Mouse (Mus musculus) liver, embryonic 12.5 days (tissue): Measurements from ENCODE around the gene Dtl. TPM values are rescaled to one million over a fixed set of nuclear protein-coding genes. Genes with fewer than 3 reads are reported as not detected.

Source experiments
- ATAC-seq: fragments of 200-750 bp; cut with Nextera tagmentation; 2 replicates; pipeline ENCODE4 v1.8.0; 2017; ENCODE audit warnings: moderate number of reproducible peaks, mild to moderate bottlenecking, moderate library complexity
- H3K27ac ChIP-seq: fragments of 300-500 bp; sonication (generic); 2 replicates; pipeline ENCODE4 v1.5.1; 2016; ENCODE audit warnings: mild to moderate bottlenecking
- H3K27me3 ChIP-seq: fragments of 300-500 bp; sonication (generic); replicated peaks from 2 replicates; pipeline ENCODE4 v1.6.1; 2016; ENCODE audit warnings: mild to moderate bottlenecking, moderate library complexity
- H3K36me3 ChIP-seq: fragments of 300-500 bp; sonication (generic); 2 replicates; pipeline ENCODE4 v1.6.1; 2016; ENCODE audit warnings: mild to moderate bottlenecking, moderate library complexity
- H3K4me1 ChIP-seq: fragments of 300-500 bp; sonication (generic); 2 replicates; pipeline ENCODE4 v1.6.1; 2016
- H3K4me2 ChIP-seq: fragments of 300-500 bp; sonication (generic); 2 replicates; pipeline ENCODE4 v1.6.1; 2016; ENCODE audit warnings: mild to moderate bottlenecking, moderate library complexity
- H3K4me3 ChIP-seq: fragments of 300-500 bp; sonication (generic); 2 replicates; pipeline ENCODE4 v1.5.1; 2016; ENCODE audit warnings: mild to moderate bottlenecking, moderate library complexity
- H3K9ac ChIP-seq: fragments of 300-500 bp; sonication (generic); 2 replicates; pipeline ENCODE4 v1.6.1; 2016; ENCODE audit warnings: mild to moderate bottlenecking, moderate library complexity
- H3K9me3 ChIP-seq: fragments of 300-500 bp; sonication (generic); replicated peaks from 2 replicates; pipeline ENCODE4 v1.6.1; 2016; ENCODE audit warnings: mild to moderate bottlenecking, moderate library complexity
- WGBS: fragments of 180-500 bp; shearing (Covaris S2); methylation state at CpG from one replicate; pipeline ENCODE4 v1.1.7; 2016; ENCODE audit not compliant: insufficient replicate concordance; 5-methylcytosine and 5-hydroxymethylcytosine counted together
- polyA plus RNA-seq: library from polyadenylated mRNA; unstranded; fragments of >200 nt; fragmentation: Nextera tagmentation; extraction: Ambion mirVana; gene quantifications from 2 replicates; pipeline ENCODE4 v1.2.1, GENCODE M21; 2016

The Dtl gene
- 59.6 and 60.2 TPM in 2 replicates for polyA plus RNA-seq

DNA sequence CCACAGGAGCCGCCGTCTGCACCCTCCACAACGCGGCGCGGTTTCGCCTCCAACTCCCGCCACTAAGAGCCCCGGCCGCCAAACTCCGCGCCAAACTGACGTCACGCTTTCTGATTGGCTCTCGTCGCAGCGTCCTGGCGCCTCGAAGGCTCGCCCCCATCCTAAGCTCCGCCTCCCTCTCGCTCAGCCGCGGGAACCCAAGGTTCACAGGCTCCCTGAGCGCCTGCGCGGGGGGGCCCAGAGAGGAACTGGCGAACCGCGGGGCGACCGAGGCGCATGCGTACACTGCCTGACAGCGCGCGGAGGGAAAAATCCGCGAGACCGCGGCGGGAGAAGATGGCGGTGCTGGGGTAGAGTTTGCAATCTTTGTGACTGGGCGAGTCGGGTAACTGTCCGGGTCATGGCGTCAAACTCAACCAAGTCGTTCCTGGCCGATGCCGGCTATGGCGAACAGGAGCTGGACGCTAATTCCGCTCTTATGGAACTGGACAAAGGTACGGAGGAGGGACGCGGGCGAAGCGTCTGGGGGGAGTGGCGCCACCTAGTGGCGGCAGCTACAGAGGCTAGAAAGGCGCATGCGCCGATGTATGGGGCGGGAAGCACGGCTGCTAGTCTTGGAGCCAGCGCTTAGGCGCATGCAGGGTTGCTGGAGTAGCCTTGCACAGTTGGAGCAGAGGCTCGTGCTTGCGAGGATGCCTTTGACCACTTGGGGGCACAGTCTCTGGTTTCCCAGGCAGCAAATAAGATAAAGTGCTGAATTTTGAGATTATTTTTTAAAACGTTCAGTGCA is at the start of gene Dtl, which contains the start of gene Ints7:
Dtl (minus strand) TSS at position 87 of the 790 bp plus-strand sequence.
Ints7 (plus strand) TSS at position 179 of the 790 bp plus-strand sequence.
- H3K4me1 ChIP-seq: peaks cover 54% of the 10 kb centered on the region
- H3K36me3 ChIP-seq: peaks cover 47% of the 10 kb centered on the region
- peak within 1 kb of the TSS; percentile 85 for H3K4me3 ChIP-seq
- ATAC-seq: peak; percentile 97
- peak within 1 kb of the TSS; percentile 84 for H3K4me2 ChIP-seq
- peak within 1 kb of the TSS; percentile 87 for H3K27ac ChIP-seq
- no peaks in the 10 kb centered on the region for H3K9me3 ChIP-seq
- H3K27me3 ChIP-seq: no peaks in the 10 kb centered on the region
- H3K9ac ChIP-seq: peak within 1 kb of the TSS; percentile 84
- under 1% methylated on average over 70 of the region's 70 CpGs for WGBS

- 0 out of 2 replicates have a peak, but pooled peaks cover 7% of the 10 kb centered on the region for H3K4me1 ChIP-seq
- no peak for ATAC-seq
These were observed 49.7 kb upstream of the Dtl start for GRCm38 (mm10) chr1:191625026-191625425.

DNA sequence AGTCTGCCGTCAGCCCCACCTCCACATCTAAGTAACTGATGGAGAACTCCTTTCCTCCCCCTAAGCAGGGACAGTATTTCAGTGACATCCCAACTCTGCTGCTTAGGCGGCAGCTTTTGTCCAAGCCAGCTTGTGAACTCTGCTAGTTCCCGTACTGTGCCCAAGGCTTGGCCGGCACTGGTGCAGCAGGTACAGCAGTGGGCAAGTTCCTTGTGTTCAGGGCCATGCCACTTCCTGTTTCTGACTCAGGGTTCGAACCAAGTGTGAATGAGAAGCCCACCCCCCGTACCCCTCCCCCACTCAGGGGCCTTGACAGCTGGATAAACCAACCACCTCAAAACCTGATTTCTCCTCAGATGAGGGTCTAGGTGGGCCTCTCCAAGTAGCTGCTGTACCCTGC is 49.1 kb upstream of the Dtl start:
- Histone ChIP-seq H3K36me3 (peaks cover 35% of the 10 kb centered on the region), H3K9ac (no peak overlapping the region), H3K27ac (no peak overlapping the region), H3K4me3 (no peak overlapping the region), H3K9me3 (no peaks in the 10 kb centered on the region), H3K27me3 (no peaks in the 10 kb centered on the region), H3K4me2 (no peak overlapping the region), H3K4me1 (0 out of 2 replicates have a peak, but pooled peaks cover 7% of the 10 kb centered on the region)
- WGBS: 44% methylated on average over 6 of the region's 6 CpGs
- ATAC-seq: no peak

More at GRCm38 (mm10) chr1:191625026-191625425, 49.7 kb upstream of the Dtl start:
- Histone ChIP-seq H3K9me3 (no peaks in the 10 kb centered on the region), H3K4me2 (no peak overlapping the region), H3K27ac (no peak overlapping the region), H3K4me3 (no peak overlapping the region), H3K27me3 (no peaks in the 10 kb centered on the region), H3K9ac (no peak overlapping the region), H3K36me3 (peaks cover 30% of the 10 kb centered on the region)
- WGBS: 49% methylated on average over 6 of the region's 6 CpGs

DNA sequence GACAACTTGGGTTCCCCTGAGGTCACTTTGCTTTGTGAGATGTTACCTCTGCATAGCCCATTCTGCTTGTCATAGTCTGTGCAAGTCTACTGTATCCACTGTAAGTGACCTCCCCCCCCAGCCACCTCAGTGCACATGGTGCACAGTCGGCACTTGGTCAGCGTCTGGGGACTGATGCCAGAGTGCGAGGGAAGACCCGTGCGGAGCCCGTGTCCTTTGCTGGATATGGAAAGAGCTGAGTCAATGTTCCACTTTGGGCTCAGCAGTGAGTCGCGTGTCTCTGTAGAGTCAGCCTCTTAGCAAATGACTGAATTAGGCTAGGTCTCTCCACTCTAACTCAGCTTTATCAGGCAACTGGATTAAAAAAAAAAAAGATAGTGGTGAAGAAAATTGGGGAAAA is 47.5 kb upstream of the Dtl start:
- Histone ChIP-seq H3K27me3 (no peaks in the 10 kb centered on the region), H3K27ac (no peak overlapping the region), H3K36me3 (peaks cover 52% of the 10 kb centered on the region), H3K4me3 (no peak overlapping the region), H3K4me1 (0 out of 2 replicates have a peak, but pooled peaks cover 7% of the 10 kb centered on the region), H3K9ac (no peak overlapping the region), H3K9me3 (no peaks in the 10 kb centered on the region), H3K4me2 (no peak overlapping the region)
- WGBS: 82% methylated on average over 8 of the region's 8 CpGs
- ATAC-seq: no peak

DNA sequence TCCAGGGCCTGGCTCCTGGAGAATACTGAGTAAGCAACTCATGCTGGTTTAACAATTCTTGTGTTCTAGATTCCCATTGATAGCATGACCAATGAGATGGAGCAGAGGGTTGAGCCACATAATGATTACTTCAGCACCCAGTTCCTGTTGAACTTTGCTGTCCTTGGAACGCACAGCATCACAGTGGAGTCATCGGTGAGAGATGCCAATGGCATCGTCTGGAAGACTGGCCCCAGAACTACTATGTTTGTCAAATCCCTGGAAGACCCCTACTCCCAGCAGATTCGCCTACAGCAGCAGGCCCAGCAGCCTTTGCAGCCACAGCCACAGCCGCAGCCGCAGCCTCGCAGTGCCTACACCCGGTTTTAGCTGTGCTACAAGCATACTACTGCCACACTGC is 45.8 kb upstream of the Dtl start:
- no peak for ATAC-seq
- H3K9me3 ChIP-seq: no peaks in the 10 kb centered on the region
- 0 out of 2 replicates have a peak, but pooled peaks cover 7% of the 10 kb centered on the region for H3K4me1 ChIP-seq
- peaks cover 69% of the 10 kb centered on the region for H3K36me3 ChIP-seq
- H3K4me3 ChIP-seq: no peak overlapping the region
- H3K27ac ChIP-seq: no peak overlapping the region
- H3K27me3 ChIP-seq: no peaks in the 10 kb centered on the region
- WGBS: 87% methylated on average over 8 of the region's 8 CpGs
- no peak overlapping the region for H3K4me2 ChIP-seq
- H3K9ac ChIP-seq: no peak overlapping the region

GRCm38 (mm10) chr1:191618067-191618766 is 42.9 kb upstream of the Dtl start:
- Histone ChIP-seq H3K27me3 (no peaks in the 10 kb centered on the region), H3K4me2 (no peak overlapping the region), H3K27ac (no peak overlapping the region), H3K9me3 (no peaks in the 10 kb centered on the region), H3K4me3 (no peak overlapping the region), H3K9ac (no peak overlapping the region), H3K4me1 (no peaks in the 10 kb centered on the region), H3K36me3 (peaks cover 98% of the 10 kb centered on the region)
- 76% methylated on average over 12 of the region's 12 CpGs for WGBS
- ATAC-seq: no peak

- no peaks in the 10 kb centered on the region for H3K9me3 ChIP-seq
- H3K4me3 ChIP-seq: no peak overlapping the region
- H3K4me2 ChIP-seq: no peak overlapping the region
- H3K27me3 ChIP-seq: no peaks in the 10 kb centered on the region
- 80% methylated on average over 3 of the region's 3 CpGs for WGBS
- no peak overlapping the region for H3K27ac ChIP-seq
- H3K36me3 ChIP-seq: peaks cover 100% of the 10 kb centered on the region
- ATAC-seq: no peak
- no peak overlapping the region for H3K9ac ChIP-seq
- no peaks in the 10 kb centered on the region for H3K4me1 ChIP-seq
These were observed 42.2 kb upstream of the Dtl start for GRCm38 (mm10) chr1:191617589-191617988.

- Histone ChIP-seq H3K4me1 (no peaks in the 10 kb centered on the region), H3K4me2 (no peak overlapping the region), H3K4me3 (no peak overlapping the region), H3K27ac (no peak overlapping the region), H3K9me3 (no peaks in the 10 kb centered on the region), H3K9ac (no peak overlapping the region), H3K27me3 (no peaks in the 10 kb centered on the region), H3K36me3 (peaks cover 100% of the 10 kb centered on the region)
- ATAC-seq: no peak
- WGBS: 89% methylated on average over 8 of the region's 8 CpGs
These were observed 40.9 kb upstream of the Dtl start for GRCm38 (mm10) chr1:191616245-191616644.

DNA sequence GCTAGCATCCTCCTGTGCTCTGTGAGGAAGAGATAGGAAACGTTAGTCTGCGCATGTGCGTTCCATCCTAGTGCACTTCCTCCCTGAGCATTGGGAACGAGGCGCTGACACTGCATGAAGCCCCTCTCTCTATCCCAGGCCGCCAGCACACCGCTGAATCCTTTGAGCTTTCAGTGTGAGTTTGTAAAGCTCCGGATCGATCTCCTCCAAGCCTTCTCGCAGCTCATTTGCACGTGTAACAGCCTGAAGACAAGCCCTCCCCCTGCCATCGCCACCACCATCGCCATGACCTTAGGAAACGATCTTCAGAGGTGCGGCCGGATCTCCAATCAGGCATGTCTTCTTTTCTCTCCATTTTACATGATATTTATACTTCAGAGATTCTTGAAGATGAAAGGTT is 37.5 kb upstream of the Dtl start:
- Histone ChIP-seq H3K4me1 (no peaks in the 10 kb centered on the region), H3K9ac (no peak overlapping the region), H3K27ac (no peak overlapping the region), H3K4me2 (no peak overlapping the region), H3K9me3 (no peaks in the 10 kb centered on the region), H3K27me3 (no peaks in the 10 kb centered on the region), H3K36me3 (peaks cover 98% of the 10 kb centered on the region), H3K4me3 (no peak overlapping the region)
- ATAC-seq: no peak
- WGBS: 81% methylated on average over 16 of the region's 16 CpGs

DNA sequence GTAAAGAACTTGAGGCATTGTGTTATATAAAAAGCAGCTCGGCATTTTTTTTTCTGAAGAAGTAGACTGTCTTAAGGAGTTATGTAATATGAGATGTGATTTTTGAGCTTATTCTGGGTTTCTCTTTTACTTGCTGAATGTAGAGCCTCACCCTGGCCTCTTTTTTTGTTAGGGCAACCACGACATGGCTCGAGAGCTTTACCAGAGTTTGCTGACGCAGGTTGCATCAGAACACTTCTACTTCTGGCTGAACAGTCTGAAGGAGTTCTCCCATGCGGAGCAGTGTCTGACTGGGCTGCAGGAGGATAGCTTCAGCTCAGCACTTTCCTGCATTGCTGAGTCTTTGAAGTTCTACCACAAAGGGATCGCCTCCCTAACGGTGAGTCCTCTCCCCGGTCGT is 36.3 kb upstream of the Dtl start:
- Histone ChIP-seq H3K36me3 (peaks cover 98% of the 10 kb centered on the region), H3K4me3 (no peak overlapping the region), H3K4me2 (no peak overlapping the region), H3K4me1 (no peaks in the 10 kb centered on the region), H3K27me3 (no peaks in the 10 kb centered on the region), H3K27ac (no peak overlapping the region), H3K9me3 (no peaks in the 10 kb centered on the region), H3K9ac (no peak overlapping the region)
- 84% methylated on average over 9 of the region's 9 CpGs for WGBS
- no peak for ATAC-seq

DNA sequence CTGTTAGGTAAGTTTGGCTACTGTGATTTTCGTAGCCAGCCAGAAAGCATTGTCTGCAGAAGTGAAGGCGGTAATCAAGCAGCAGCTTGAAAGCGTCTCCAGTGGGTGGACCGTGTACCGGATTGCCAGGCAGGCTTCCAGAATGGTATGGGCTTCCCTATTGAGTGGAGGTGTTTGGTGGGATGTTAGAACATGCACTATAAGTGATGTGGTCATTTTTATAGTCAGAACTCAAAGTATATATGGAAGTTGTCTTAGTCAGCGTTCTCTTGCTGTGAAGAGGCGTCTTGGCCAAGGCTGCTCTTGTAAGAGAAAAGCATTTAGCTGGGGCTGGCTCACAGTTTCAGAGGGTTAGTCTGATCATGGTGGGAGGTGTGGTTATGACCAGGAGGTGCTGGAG is 35.0 kb upstream of the Dtl start:
- ATAC-seq: no peak
- WGBS: 93% methylated on average over 7 of the region's 7 CpGs

DNA sequence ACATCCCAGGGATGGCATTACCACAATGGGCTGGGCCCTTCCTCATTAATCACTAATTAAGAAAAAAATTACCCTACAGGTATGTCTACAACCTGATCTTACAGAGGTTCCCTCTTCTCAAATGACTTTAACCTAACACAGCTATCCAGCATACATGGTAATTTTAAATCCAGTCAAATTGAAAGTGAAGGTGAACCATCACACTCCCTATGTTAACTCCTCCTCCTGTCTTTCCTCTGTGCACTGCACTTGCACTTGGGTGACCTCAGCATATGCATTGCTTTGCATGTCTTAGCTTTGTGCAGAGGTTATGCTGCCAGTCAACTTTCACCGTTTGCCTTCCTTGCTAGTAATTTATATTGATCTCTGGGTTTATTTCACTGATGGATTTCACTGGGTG is 34.2 kb upstream of the Dtl start:
- no peak overlapping the region for H3K4me3 ChIP-seq
- H3K27ac ChIP-seq: no peak overlapping the region
- no peaks in the 10 kb centered on the region for H3K27me3 ChIP-seq
- H3K9ac ChIP-seq: no peak overlapping the region
- ATAC-seq: no peak
- no peaks in the 10 kb centered on the region for H3K9me3 ChIP-seq
- no peaks in the 10 kb centered on the region for H3K4me1 ChIP-seq
- H3K36me3 ChIP-seq: peaks cover 98% of the 10 kb centered on the region
- H3K4me2 ChIP-seq: no peak overlapping the region
- 85% methylated on average over 1 of the region's 1 CpGs for WGBS

More for the DNA sequence above, 35.0 kb upstream of the Dtl start:
- no peaks in the 10 kb centered on the region for H3K27me3 ChIP-seq
- H3K36me3 ChIP-seq: peaks cover 98% of the 10 kb centered on the region
- H3K4me1 ChIP-seq: no peaks in the 10 kb centered on the region
- no peak overlapping the region for H3K9ac ChIP-seq
- no peaks in the 10 kb centered on the region for H3K9me3 ChIP-seq
- H3K4me3 ChIP-seq: no peak overlapping the region
- no peak overlapping the region for H3K4me2 ChIP-seq
- no peak overlapping the region for H3K27ac ChIP-seq
